Mouse (Mus musculus): Measurements from ENCODE around the gene Mbd6. TPM values are rescaled to one million over a fixed set of nuclear protein-coding genes. Genes with fewer than 3 reads are reported as not detected.

The Mbd6 gene
- polyA plus RNA-seq (2015; fragmentation: Nextera tagmentation; extraction: Ambion mirVana), result 8.3 and 9.1 TPM in 2 replicates

DNA sequence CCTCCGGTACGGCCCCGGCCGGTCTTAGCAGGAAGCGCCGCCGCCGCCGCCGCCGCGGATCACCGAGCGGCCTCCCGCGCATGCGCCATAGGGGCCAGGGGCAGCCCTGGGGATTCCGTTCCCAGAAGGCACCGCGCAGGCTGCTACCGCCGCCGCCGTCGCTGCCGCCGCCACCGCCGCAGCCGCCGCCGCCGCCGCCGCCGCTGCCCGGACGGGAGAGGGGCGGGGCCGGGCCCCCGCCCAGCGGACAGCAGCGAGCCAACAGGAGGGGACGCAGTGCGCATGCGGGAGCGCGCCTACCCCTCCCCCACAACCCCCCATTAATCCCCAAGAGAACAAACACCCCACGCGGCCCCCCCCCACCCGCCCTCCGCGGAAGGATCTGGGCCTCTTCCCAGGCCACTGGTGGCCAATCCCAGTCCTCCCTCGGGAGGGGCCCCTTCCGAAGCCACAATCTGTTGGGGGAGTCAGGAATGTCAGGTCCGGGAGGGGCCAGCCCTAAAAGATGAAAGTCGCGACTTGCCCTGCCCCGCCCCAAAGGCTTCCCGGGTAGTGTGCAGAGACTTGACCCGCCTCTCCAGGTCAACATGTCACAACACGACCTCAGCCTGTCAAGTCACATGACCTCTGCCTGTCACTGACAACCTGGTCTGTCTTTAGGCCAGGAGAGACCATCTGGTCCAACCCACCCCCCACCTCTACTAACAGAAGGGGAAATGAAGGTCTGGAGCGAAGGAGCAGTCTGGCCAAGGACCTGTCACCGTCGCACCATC, at the start of gene Mbd6:
Gene Mbd6 (minus strand): TSS at position 219 of the 773 bp plus-strand sequence.

DNA sequence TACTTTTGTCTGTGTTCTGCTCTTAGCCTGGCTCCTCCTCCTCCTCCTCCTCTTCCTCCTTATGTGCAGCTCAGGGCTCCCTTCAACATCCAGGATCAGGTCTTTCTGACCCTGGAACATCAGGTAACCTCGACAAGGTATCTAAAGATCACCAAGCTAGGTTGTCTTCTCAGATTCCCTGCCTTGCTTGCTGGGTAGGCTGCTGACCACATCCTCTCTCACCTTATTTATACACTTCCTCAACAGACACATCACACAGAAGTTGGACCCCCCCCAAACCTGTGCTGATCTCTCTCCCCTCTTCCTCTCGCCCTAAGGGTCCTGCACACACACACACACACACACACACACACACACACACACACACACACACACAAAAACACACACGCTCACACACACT, 32.8 kb upstream of the Mbd6 start, which contains the start of gene Arhgap9:
Gene Arhgap9 (plus strand): TSS at position 344 of the 400 bp plus-strand sequence.

DNA sequence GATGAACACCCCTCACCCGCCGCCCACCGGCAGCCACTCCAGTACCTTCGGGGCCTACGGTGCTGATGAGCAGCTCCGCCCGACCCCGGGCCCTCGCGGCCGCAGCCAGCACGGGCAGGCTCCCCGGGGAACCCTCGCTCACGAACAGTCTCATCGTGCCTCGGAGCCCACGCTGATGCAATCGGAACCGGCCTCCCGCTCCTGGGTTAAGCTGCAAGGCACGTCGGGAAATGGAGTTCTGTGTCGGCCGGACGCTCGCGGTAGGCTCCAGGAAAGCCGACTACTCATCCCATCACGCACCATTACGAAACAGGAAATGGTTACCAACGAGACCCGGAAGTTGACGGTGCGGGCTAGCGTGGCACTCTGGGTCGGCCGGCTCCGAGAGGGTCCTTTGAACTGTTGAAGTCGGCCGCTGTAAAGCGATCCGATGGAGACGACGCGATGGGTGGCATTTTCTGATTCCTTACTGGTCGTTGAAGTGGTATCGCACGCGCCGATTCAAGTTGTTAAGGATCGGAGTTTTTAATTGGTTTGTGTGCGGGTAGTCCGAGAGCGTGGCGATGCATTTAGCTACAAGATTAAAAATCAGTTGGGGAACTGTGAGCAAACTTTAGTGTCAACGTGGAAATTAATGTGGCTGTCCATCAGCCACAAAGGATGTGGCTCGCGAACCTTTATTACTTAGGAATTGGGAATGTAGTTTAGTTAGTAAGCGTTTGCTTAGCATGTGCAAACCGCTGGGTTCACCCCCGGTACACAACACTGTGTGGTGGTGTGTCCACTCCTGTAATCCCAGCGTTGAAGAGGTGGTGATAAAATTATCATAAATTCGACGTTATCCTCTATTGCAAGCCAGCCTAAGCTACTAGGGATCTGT, 22.9 kb upstream of the Mbd6 start, which contains the start of gene Mars:
Gene Mars (minus strand): TSS at position 311 of the 880 bp plus-strand sequence.

DNA sequence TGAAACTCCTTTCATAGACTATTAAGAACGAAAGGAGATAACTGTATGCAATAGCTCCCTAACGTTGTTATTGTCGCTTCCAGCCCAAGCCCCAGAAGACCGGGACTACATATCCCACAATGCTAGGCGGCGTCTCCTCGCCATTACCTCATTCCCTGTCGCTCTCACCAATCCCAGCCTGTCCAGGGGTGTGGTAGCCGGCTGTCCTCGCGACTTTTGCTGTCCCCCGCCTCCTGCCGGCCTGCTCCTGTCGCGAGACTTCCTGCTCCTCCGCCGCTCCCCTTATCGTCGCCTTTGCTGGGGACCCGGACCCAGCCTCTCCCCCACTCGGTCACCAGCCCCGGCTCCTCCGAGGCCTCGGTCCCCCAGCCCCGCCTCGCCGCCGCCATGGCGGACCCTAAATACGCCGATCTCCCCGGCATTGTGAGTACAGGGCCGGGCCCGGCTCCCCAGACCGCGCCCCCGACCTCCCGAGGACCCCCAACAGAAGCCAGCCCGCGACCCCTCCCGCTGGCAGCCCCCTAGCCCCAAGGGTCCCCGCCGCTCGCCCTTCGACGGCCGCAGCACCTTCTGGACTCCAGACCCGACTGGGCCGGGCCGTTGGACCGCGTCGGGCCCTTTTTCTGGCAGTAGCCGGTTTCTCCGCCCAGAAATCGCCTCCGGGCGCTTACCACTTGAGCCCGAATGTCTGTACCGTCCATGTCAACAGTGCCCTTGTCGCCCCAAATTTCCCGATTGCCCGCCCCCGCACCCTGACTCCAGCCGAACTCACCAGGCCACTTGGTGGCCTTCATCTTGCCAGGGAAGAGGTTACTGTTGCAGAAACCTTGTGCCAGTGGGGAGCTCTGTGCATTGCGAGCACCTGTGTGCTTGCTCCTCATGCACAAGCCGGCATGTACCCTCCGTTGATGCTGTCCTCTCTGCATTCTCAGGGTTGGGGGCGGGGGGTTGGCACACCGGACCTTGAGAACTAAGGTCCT, 22.4 kb downstream of the Mbd6 start, which contains the start of gene Dctn2:
Gene Dctn2 (plus strand): TSS at position 257 of the 980 bp plus-strand sequence.

DNA sequence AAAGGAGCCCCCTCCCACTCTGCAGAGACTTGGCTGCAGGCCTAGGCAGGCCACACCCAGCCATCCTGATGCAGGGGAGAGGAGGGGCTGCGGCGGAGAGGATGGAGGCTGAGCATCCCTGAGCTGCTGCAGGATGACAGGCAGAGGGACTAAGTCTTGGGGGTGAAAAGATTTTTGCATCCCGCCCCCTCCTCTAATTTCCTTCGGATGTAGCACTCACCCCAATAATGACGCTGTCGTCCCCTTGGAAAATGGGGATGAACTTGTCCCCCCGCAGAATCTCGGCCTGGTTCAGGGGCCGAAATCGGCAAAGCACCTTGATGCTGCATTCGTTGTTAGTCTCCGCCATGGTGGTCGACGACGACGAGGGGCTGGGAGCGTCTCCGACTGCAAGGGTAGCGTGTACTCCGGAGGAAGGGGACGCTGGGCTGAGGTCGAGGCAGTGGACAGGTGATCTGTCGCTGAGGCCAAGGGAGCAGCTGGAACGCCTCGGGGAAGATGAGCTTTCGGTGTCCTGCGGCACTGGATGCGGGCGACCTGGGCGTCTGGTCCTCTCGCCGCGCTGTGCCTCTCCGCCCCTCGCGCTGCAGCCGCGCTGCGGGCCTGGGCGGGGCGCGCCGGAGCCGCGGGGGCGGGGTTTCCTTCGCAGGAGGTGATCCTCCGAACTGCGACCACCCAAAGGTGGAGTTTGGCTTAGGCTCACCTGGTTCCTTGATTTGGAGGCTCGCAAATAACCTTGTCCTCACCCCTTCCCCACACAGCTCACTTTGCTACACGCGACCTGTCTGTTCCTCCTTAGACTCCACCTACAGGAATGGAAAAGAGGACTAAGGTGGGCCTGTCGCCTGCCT, 26.0 kb downstream of the Mbd6 start, which contains the start of gene Kif5a:
Gene Kif5a (minus strand): TSS at position 801 of the 851 bp plus-strand sequence.

Other genes with a start within 250 kb of the Mbd6 start
- gene Mettl1, start 247.6 kb downstream of the Mbd6 start, polyA plus RNA-seq (2015; fragmentation: Nextera tagmentation; extraction: Ambion mirVana), result 32.0 and 32.9 TPM in 2 replicates
- 0.50 and 0.82 TPM in 2 replicates for gene Eef1akmt3, start 247.5 kb downstream of the Mbd6 start, polyA plus RNA-seq (2015; fragmentation: Nextera tagmentation; extraction: Ambion mirVana)
- not detected in 2 replicates for gene Cyp27b1, start 240.8 kb downstream of the Mbd6 start, polyA plus RNA-seq (2015; fragmentation: Nextera tagmentation; extraction: Ambion mirVana)
- gene March9, start 228.8 kb downstream of the Mbd6 start, polyA plus RNA-seq (2015; fragmentation: Nextera tagmentation; extraction: Ambion mirVana), result 0.29 and 0.46 TPM in 2 replicates
- gene Cdk4, start 225.5 kb downstream of the Mbd6 start, polyA plus RNA-seq (2015; fragmentation: Nextera tagmentation; extraction: Ambion mirVana), result 418 and 441 TPM in 2 replicates
- 97.1 and 105 TPM in 2 replicates for gene Tspan31, start 218.8 kb downstream of the Mbd6 start, polyA plus RNA-seq (2015; fragmentation: Nextera tagmentation; extraction: Ambion mirVana)
- 0.18 TPM in 1 of 2 replicates, not detected in the other for gene Agap2, start 213.7 kb downstream of the Mbd6 start, polyA plus RNA-seq (2015; fragmentation: Nextera tagmentation; extraction: Ambion mirVana)
- 56.6 and 59.5 TPM in 2 replicates for gene Os9, start 167.9 kb downstream of the Mbd6 start, polyA plus RNA-seq (2015; fragmentation: Nextera tagmentation; extraction: Ambion mirVana)
- gene B4galnt1, start 123.8 kb downstream of the Mbd6 start, polyA plus RNA-seq (2015; fragmentation: Nextera tagmentation; extraction: Ambion mirVana), result 7.1 and 8.5 TPM in 2 replicates
- 0.63 and 1.5 TPM in 2 replicates for gene Slc26a10, start 108.4 kb downstream of the Mbd6 start, polyA plus RNA-seq (2015; fragmentation: Nextera tagmentation; extraction: Ambion mirVana)
- gene Arhgef25, start 98.9 kb downstream of the Mbd6 start, polyA plus RNA-seq (2015; fragmentation: Nextera tagmentation; extraction: Ambion mirVana), result 108 and 115 TPM in 2 replicates
- gene Dtx3, start 93.3 kb downstream of the Mbd6 start, polyA plus RNA-seq (2015; fragmentation: Nextera tagmentation; extraction: Ambion mirVana), result 48.2 and 48.6 TPM in 2 replicates
- 19.6 and 20.3 TPM in 2 replicates for gene Pip4k2c, start 77.4 kb downstream of the Mbd6 start, polyA plus RNA-seq (2015; fragmentation: Nextera tagmentation; extraction: Ambion mirVana)
- gene Kif5a, start 25.7 kb downstream of the Mbd6 start, polyA plus RNA-seq (2015; fragmentation: Nextera tagmentation; extraction: Ambion mirVana), result 1.8 and 1.9 TPM in 2 replicates
- gene Dctn2, start 22.6 kb downstream of the Mbd6 start, polyA plus RNA-seq (2015; fragmentation: Nextera tagmentation; extraction: Ambion mirVana), result 145 and 157 TPM in 2 replicates
- 82.3 and 96.0 TPM in 2 replicates for gene Mars, start 22.8 kb upstream of the Mbd6 start, polyA plus RNA-seq (2015; fragmentation: Nextera tagmentation; extraction: Ambion mirVana)
- 2.5 and 5.7 TPM in 2 replicates for gene Arhgap9, start 32.9 kb upstream of the Mbd6 start, polyA plus RNA-seq (2015; fragmentation: Nextera tagmentation; extraction: Ambion mirVana)
- 4.4 and 6.2 TPM in 2 replicates for gene Gli1, start 53.0 kb upstream of the Mbd6 start, polyA plus RNA-seq (2015; fragmentation: Nextera tagmentation; extraction: Ambion mirVana)
- not detected in 2 replicates for gene Inhbe, start 65.4 kb upstream of the Mbd6 start, polyA plus RNA-seq (2015; fragmentation: Nextera tagmentation; extraction: Ambion mirVana)
- gene Inhbc, start 81.4 kb upstream of the Mbd6 start, polyA plus RNA-seq (2015; fragmentation: Nextera tagmentation; extraction: Ambion mirVana), result not detected in 2 replicates
- gene R3hdm2, start 91.3 kb upstream of the Mbd6 start, polyA plus RNA-seq (2015; fragmentation: Nextera tagmentation; extraction: Ambion mirVana), result 19.2 and 19.5 TPM in 2 replicates
- gene Stac3, start 212.7 kb upstream of the Mbd6 start, polyA plus RNA-seq (2015; fragmentation: Nextera tagmentation; extraction: Ambion mirVana), result 0.29 and 0.36 TPM in 2 replicates
- 272 and 390 TPM in 2 replicates for gene Ndufa4l2, start 225.9 kb upstream of the Mbd6 start, polyA plus RNA-seq (2015; fragmentation: Nextera tagmentation; extraction: Ambion mirVana)
- 62.8 and 68.3 TPM in 2 replicates for gene Shmt2, start 233.4 kb upstream of the Mbd6 start, polyA plus RNA-seq (2015; fragmentation: Nextera tagmentation; extraction: Ambion mirVana)
- 1.5 and 2.4 TPM in 2 replicates for gene Nxph4, start 245.5 kb upstream of the Mbd6 start, polyA plus RNA-seq (2015; fragmentation: Nextera tagmentation; extraction: Ambion mirVana)